Mouse (Mus musculus) cortical plate, adult 2 months (tissue): ENCODE data around the gene Lpin3.

Experiments
- CTCF ChIP-seq: fragments of 200-500 bp; IDR thresholded peaks from 2 replicates; pipeline ENCODE4 v1.5.1; 2011; ENCODE audit warnings: mild to moderate bottlenecking, control low read depth, low read length; ENCODE audit not compliant: insufficient read depth; ENCODE audit errors: extremely low read depth
- POLR2A ChIP-seq: fragments of 200-500 bp; IDR thresholded peaks from 2 replicates; pipeline ENCODE4 v1.6.1; 2011; ENCODE audit warnings: mild to moderate bottlenecking, low read length, control low read depth; ENCODE audit not compliant: insufficient read depth; ENCODE audit errors: extremely low read depth

DNA sequence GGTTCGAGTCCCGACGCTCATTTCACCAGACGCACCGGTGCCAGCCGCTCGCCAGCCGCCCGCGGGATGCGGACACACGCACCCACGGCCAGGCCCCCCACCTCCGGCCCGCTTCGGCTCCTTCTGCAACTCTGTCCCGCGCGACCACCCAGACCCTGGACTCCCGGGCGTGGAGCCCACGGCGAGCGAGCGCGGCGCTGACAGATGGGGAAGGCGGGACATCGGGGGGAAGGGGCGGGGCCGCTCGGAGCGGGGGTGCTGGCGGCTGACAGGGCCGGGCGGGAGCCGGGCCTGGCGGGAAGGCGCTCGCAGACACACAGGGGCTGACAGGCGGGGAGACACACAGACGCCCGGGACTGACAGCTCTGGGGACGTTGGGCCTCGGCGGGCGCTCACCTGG, 8.1 kb upstream of the Lpin3 start:
- no peak for TF ChIP-seq CTCF
- TF ChIP-seq POLR2A, result no peak
